Mouse (Mus musculus) CD4-positive, CD25-positive, alpha-beta regulatory T cell, adult 2 months (primary cell): ENCODE data around the gene Ppp1r10.

Experiments
- DNase-seq: peaks from one replicate; pipeline ENCODE4 v3.0.0-alpha.2; 2012; ENCODE audit warnings: low read depth, low spot score

Ppp1r10 gene

DNA sequence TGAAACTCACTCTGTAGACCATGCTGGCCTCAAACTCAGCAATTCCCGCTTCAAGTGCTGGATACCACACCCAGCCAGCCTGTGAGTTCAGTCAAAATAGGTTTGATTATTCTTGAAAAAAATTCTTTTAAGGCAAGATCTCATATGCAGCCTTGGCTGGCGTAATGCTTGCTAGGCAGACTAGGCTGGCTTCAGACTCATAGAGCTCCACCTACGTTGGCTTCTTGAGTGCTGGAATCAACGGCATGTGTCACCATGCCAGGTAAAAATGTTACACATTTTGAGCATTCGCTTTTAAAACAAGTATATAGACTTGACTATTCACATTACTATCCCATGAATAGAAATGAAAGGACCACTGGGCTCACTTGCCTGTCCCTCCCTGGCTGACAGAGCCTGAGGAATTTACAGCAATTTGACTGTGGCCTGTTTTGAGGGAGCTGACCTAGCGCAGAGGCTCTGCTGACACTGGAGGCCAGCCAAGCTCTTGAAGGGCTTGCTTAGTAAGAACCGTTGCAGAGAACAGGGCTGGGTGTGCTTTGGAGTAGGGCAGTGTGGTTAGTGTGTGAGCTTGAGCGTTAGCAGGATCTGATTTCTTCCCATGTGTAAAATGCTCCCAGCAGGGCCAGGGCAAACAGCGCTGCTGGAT, 12.8 kb upstream of the Ppp1r10 start:
- no peak for DNase-seq

DNA sequence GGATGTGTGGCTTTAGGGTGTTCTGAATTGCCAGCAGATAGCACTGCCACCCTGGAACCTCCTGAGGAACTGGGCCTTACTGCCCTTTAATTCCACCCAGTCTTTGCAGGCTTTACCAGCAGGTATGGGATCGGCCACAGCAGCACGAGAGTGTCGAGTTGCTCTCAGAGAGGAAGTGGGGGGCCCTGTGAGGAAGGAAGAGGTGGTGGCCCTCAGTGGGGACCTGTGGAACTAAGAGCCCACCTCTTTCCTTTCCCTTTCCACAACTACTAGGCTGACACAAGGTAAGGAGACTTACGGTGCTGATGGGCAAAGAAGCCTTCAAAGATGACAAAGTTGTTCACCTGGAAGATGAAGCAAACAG, 12.3 kb upstream of the Ppp1r10 start:
- no peak for DNase-seq

DNA sequence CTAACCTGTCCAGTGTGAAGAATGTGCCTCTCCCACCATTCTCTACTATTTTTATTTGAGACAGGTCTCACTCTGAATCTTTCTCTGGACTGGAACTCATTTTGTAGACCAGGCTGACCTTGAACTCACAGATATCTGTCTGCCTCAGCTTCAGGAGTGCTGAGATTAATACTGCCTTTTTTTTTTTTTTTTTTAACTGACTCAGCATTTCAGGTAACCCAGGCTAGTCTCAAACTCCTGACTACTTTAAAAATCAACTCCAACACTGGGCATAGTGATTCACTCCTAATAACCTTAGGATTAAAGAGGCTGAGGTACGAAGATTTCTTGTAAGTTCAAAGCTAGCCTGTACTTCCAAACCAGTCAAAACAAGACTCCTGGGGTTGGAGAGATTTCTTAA, 10.6 kb upstream of the Ppp1r10 start:
- no peak for DNase-seq

DNA sequence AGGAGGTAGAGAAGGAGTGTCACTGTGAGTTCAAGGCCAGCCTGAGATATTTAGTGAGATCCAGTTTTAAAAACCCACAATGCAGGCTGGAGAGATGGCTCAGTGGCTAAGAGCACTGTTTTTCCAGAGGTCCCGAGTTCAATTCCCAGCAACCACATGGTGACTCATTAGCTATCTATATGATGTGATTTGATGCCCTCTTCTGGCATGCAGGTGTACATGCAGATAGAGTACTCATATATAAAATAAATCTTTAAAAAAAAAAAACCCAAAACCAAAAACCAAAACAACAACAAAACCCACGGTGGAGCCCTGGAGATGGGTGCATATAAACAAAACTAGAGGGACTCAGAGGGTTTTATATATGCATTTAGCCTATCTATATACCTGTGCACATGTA, 8.6 kb upstream of the Ppp1r10 start:
- peak; percentile 59 for DNase-seq

DNA sequence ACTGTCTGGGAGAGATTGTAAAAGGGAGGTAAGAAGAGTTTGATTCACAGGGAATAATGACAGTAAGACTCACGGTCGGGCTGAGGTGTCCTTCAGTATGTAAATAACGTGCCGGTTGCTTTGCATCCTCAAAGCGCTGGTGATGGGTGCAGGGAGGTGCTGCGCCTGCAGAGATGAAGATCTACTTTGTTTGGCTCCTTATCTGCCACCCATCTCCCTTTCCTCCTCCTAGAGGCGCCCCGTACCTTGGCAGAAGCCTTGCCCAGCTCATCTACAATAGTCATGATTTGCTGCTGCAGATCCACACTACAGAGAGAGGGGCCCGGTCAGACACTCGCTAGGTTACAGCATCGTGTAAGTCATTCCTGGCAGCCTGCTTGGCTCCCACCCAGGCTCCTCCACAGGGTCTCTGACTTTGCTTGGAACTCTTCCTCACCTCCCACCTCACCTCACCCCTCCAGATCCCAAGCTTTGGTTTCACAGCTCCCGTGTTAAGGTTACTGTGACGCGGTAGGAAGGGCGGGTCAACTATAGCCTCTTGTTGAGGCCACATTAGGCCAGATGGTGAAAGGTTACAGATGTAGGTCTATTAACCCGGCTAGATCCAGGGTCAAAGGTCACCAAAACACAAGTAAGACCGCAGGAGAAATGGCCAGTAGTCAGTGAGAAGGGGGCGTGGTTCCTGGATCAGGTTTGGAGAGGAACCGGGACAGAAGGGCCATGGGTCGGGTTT, 6.9 kb upstream of the Ppp1r10 start:
- peak; percentile 26 for DNase-seq

DNA sequence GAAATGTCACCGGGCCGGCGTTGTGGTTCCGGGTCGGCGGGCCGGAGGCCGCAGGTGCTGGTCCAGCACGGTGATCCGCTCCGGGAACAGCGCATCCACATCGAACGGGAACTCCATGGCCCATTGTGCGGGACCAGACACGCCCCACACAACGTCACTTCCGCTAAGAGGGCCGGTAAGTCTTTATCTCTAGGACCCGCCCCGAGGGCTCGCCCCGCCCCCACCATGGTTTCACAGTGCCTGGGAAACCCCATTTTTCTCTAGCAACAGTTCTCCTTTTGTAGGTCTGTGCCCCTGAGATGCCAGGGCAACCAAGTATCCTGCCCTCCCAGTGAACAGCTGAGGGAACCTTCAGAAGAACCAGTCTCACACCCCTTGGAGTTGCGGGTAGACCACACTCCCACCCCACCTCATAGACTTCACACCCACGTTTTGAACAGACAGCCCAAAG, 6.3 kb upstream of the Ppp1r10 start, which contains the start of gene Atat1:
Atat1 (minus strand) TSS at position 157 of the 451 bp plus-strand sequence.
- peak; percentile 98 for DNase-seq

DNA sequence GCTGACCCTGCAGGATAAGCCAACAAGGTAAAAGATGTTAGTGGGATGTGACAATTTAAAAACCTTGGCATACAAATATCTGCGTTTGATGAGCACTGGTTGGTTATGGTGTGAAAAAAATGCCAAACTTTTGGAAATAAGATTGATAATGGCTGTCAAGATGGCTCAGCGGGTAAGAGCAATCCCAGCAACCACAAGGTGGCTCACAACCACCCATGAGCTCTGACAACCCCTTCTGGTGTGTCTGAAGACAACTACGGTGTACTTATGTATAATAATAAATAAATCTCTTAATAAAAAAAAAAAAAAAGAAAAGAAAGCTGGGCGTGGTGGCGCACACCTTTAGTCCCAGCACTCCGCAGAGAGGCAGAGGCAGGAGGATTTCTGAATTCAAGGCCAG, 1.3 kb upstream of the Ppp1r10 start:
- no peak for DNase-seq

DNA sequence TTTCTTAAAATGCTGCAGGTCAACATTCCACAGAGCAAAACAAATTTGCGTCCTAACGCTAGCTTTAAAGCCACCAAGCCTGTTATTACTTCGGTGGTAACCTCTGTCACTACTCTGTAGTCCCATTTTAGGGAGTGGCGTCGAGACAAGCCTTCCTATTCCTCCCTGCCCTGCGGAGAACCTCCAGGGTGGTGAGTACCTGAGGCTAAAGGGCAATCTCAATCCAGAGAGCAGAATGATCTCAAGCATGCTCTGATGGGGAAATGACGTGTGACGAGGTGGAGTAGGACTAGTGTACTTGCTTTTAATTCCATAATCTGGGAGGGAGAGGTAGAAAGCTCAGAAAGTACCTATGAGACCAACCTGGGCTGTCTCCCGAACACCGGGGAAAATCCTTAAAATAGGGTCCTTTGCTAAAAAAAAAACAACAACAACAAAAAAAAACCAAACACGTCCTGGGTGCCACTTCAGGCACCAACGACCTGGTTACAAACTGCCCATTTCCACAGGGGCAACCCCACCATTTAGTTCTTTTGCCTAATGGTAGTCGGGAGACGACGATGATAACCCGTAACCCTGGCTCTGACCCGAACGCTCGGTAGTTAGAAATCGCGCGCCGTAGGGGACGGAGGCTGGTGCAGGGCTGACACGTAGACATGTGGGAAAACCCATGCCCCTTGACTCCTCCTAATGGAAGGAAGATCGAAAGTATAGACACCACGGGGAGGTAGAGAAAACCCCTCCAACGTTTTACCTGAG, 517 bp upstream of the Ppp1r10 start:
- peak; percentile 45 for DNase-seq

DNA sequence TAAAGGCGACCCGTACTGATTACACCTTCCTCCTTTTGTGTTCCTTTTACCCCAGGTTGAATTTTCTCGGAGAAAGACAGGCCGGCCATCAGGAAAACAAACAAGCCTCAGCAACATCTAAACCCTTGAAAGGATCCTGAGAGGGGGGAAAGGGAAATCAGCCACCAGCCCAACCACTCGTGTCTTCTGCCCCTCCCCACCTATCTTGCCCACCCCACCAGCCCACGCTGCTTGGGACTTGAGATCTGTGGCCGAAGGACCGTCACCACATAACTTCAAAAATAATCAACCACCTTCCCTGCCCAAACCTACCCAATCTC, 869 bp downstream of the Ppp1r10 start:
- DNase-seq: no peak

DNA sequence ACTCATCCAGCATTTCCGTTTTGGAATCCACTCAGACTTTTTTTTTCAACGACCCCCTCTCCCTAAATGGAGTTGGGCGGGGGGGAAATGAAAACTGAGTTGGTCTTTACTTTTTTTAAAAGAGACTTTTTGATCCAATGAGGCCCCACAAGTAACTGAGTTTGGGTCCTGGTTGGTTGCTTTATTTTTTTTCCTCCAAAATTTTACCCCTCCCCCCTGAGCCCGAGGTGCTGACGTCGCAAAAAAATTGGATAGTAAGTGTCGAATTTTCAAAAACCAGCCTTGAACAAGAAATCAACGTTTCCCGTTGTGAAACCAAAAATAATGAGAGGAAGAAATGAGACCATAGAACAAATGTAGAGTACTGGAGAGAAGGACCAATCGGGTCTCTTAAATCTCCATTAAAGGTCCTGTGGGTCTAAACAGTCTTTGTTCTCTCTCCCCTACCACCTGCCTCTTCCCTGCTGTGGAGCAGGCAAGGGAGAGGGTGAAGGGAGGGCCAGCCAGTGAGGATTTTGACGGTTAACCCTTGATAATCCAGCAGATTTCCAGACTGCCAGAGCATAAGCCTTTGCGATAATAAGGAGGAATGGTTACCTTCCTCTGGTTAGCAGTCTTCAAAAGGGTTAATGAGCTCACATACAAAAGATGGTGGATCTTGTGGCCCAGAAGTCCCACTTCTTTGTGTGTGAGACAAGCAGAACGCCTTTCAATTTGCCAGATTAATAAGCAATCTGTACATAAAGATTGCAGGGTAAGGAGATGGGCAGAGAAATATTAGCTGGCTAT, 1.4 kb downstream of the Ppp1r10 start:
- peak; percentile 68 for DNase-seq

DNA sequence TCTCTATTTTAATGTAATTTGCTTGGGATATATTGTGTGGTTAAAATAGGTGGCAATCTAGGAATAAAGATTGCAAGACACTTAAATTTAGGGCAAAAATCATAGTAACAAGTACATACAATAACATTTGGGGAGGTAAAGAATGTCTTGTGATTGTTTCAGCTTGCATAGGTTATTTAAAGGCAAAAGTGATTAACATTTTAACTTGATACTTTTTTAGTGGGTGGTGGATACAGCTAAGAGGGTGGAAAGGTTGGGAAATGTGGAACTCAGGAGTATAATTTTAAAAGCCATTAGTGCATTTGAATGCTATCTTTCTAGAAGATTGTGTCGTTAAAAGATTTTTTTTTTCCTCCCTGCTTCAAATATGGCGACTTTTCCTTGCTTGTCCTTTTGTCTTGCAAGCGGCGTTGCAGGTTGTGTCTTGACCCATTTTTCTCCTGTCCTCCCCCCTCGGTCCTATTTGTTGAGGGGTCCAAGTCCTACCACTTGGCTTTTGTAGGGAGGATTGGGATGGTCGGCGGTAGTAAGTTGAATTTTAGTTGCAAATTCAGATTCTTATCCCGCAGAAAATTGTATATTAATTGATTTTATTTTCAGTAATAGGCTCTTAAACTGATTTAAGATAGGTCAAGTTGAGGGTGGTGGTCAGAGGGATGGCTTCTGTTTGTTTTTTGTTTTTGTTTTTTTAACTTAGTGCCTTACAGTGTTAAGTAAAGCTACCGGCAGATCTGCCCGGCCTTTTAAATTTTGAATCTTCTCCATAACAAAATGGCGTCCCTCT, 2.2 kb downstream of the Ppp1r10 start:
- peak; percentile 68 for DNase-seq

DNA sequence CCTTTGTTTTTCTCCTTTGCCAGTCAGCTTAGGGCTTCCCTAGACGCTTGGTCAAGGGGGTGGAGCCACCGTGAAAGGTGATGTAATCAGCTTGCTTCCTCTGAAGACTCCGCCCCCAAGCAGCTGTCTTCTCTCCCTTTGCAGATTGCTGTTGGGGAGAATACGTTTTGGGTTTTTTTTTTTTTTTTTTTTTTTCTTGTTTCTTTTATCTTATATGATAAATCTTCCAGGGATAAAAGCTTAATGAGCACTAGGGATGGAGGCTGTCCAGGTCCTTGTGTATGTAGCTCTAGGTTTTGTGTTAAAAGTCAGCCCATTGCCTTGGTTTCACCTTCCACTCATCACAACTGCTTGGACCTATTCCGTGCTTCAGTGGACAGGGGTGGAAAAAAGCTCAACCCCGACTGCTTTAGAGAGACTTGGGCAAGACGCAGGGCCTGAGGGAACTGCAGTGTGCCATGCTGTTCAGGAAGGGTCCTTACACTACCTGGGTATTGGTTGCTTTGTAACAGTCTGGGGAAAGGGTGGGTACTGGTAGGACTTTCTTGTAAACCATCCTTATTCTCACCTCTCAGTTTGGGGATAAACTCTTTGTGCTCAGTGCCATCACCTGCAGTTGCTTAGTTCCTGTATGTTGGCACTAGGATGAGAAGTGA, 3.0 kb downstream of the Ppp1r10 start:
- DNase-seq: peak; percentile 97

DNA sequence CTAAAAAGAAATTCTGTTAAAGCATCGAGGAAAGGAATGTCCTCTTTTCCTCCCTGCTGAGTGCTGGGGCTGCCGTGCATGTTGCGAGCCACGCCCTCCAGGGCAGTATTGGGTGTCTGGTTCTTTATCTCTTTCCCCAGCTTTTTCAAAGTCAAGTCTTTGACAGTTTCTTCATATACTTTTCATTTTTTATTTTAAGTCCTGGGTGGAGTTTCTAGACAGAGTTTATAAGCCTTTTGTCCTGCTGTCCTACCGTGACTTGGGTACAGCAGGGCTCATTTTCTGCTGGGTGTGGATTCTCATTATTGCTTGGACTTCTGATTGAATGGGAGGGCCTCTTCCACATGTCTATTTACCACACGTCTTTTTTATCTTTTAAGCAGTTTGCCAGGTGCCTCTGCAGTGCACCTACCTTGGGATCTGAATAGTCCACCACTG, 3.6 kb downstream of the Ppp1r10 start:
- no peak for DNase-seq

DNA sequence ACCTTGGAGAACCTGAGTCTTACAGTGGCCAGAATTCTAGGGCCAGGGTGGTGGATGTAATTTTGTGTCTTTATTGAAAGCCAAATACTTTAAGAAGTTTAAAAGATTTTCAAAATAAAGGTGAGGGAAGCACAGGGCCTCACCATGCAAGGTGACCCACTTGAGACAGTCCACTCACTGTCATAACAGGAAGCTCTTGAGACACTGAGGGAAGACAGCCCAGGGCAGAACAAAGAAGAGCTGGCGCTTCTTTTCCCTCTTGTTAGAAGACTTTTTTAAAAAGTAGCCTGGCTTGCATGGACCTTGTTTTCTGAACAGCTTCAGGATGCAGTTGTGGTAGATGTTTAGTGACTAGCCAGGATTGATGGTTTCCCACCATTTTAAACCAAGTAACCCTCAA, 4.2 kb downstream of the Ppp1r10 start:
- DNase-seq: no peak

DNA sequence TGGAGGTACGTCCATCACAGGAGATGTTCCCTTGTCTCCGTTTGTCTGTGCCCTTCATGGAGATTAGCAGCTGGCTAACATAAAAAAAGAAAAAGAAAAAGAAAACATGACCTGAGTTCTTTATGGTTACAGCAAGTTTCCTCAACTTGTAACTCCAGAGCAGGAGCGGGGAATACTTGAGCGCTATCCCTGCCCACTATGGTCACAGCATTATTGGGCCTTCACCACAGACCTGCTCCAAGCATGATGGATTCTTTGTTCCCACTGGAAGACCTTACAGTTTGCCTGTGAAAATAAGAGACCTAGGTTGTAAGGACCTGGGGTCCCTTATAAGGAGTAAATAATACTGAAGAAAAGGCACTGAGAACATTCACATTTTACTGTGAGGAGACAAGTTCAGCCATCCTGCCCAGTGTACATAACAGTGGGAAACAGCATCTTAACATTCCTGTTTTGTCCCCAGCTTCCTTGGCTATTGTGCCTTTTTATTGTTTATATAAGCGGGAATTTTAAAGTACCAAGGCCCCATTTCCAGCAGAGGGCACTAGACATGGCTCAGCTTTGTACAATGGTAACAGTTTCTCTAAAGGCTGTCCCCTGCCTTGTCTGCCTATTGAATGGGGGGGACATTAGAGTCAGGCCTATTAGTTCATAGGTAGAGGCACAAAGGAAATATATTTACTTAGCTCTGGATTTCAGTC, 4.8 kb downstream of the Ppp1r10 start:
- DNase-seq: peak; percentile 57

DNA sequence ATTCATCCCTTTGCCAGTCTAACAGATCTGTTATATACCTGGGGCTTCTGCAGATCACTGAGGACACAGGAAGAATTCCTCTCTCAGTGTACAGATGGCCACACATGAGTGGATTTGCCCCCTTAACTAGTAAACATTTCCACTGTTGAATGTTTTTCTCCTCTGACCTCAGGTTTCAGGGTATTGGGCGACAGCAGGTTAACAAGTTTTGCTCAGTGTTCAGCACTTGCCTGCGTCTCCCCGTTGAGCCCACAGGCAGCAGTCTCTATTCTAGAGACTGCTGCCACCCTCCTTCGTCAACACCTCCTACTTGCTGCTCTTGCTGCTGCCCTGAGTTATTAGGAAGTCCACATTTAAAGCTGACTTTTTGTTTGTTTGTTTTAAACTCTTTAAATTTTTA, 5.5 kb downstream of the Ppp1r10 start:
- no peak for DNase-seq

DNA sequence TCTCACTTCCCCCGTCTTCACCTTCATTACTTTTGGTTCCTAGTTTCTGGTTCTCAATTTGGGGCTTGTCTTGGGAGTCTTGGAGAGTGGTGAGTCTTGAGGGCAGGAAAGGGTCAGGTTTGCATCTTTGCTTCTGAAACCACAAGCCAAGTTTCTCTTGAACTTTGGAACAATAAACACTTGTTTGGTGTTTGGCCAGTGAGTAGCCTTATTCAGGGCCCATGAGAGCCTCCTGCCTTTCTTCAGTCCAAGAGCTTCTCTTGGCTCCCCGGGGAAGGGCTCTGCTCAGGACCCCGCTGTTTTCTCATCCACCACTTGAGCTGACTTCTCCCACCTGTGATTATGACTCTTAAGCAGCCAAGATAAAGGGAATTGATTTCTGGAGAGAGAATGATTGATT, 6.3 kb downstream of the Ppp1r10 start:
- DNase-seq: no peak

DNA sequence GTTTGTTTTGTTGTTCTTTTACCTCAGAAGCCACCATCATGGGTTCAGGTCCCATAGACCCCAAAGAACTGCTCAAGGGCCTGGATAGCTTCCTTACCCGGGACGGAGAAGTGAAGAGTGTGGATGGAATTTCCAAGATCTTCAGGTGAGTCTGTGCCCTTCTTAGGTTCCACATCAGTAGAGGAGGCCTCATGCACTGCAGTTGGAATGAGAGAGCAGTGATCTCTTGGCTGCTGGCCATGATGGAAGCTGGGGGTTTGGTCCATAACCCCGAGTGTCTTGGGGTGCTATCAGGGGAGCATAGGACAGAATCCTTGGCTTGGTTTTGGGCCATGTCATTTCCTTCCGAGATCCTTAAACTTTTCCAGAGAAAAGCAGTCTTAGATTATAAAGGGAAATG, 7.0 kb downstream of the Ppp1r10 start:
- DNase-seq: no peak

DNA sequence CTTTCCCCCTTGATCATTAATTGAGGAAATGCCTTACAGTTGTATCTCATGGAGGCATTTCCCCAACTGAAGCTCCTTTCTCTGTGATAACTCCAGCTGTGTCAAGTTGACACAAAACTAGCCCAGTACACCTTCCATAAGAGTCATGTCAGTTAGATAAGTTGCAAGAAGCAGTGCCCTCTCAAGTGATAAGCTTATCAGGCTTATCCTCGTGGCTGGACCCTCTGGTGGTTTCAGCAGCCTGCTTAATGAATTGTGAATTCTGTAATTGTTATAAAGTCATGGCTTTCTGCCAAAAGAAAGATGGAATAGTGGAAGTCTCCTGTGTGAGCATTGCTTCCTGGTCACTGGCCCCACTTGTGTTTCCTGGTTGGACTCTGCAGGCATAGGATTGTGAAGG, 11.2 kb downstream of the Ppp1r10 start:
- no peak for DNase-seq

DNA sequence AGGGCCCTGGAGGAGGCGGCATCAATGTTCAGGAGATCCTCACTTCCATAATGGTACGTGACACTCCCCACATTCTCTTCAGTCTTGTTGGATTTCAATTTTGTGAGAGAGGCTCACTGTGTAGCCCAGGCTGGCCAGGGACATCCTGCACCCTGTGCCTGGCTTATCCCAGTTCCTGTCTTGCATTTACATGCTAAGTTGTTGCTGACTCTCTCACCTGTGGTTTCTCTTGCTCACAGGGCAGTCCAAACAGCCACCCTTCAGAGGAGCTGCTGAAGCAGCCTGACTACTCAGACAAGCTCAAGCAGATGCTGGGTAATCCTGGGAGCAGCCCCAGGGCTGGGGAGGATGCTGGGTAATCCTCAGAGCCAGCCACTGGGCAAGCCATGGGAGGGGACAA, 13.3 kb downstream of the Ppp1r10 start:
- DNase-seq: no peak
